Mouse (Mus musculus) B cell, adult 2 months (primary cell): Measurements from ENCODE around the gene Rplp1.

Experiments used
- DNase-seq, 2 experiments: peaks; one replicate each; pipeline ENCODE4 v3.0.0; 2022

Gene Rplp1

DNA sequence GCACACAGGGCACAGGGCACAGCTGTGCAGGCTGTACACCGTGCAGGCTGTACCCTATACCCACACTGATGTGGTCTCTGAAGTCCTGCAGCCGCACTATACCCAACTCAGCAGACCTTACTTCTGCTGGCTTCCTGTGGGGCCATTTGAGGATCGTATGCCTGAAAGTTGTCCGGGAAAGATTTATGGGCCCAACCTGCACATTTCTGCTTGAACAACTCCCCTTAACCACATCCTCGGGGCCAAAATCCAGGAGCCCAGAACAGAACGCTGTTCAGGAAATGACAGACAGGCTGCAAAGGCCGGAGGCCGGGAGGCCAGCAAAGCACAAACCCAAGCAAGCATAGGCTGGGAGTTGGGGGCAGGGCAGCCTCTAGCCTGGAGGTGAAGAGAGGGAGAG, 41.0 kb downstream of the Rplp1 start:
- no peak for DNase-seq

GRCm38 (mm10) chr9:61872246-61872941, 41.9 kb downstream of the Rplp1 start:
- DNase-seq = no peak

GRCm38 (mm10) chr9:61871839-61872238, 42.5 kb downstream of the Rplp1 start:
- no peak for DNase-seq

GRCm38 (mm10) chr9:61867659-61868058, 46.7 kb downstream of the Rplp1 start:
- no peak for DNase-seq
